22 mouse cellular contexts compared by ENCODE assay signal in genomic region chr5:27679151-27679550, GRCm38 (mm10).
DNase-seq lines count a peak whose midpoint lies in the region; ATAC-seq and TF ChIP-seq lines count a peak whose summit lies in the region.
"Had no signal": no experiment of that assay in that cellular context is flagged by ENCODE, and none has a peak within 500 bp of the region (broad histone marks: within the 10 kb centered on the region; RNA-seq: fewer than 3 reads in every experiment).

No protein-coding gene starts in this region.

- H3K36me3 ChIP-seq in liver, embryonic 11.5 days (ENCODE audit: control insufficient read depth, insufficient read depth, low read length): no peaks in the 10 kb centered on the region
- no peaks in the 10 kb centered on the region for H3K36me3 ChIP-seq in C2C12 (ENCODE audit: control insufficient read depth, insufficient read depth)
- no peaks in the 10 kb centered on the region; the same call in 1 of the 2 replicates for H3K36me3 ChIP-seq in midbrain, embryonic 15.5 days (replicated peaks)
- no peaks in the 10 kb centered on the region for H3K36me3 ChIP-seq in stomach, postnatal 0 days (ENCODE audit: control insufficient read depth, insufficient read depth, low read length)
- H3K36me3 ChIP-seq: embryonic facial prominence, embryonic 10.5 days; G1E; heart, embryonic 13.5 days had no signal

- no peak overlapping the region for H3K27ac ChIP-seq in liver, embryonic 11.5 days (ENCODE audit: low read depth, low read length)
- H3K27ac ChIP-seq in midbrain, embryonic 15.5 days: no peak overlapping the region
- no peak overlapping the region for H3K27ac ChIP-seq in stomach, postnatal 0 days (replicated peaks)
- H3K27ac ChIP-seq: embryonic facial prominence, embryonic 10.5 days; forebrain, embryonic 13.5 days; heart, adult 2 months; heart, embryonic 13.5 days had no signal

- no peak overlapping the region for H3K4me3 ChIP-seq in liver, embryonic 11.5 days (ENCODE audit: low read depth, low read length)
- H3K4me3 ChIP-seq in C2C12 (ENCODE audit: insufficient read depth, poor library complexity, severe bottlenecking): no peak overlapping the region
- no peak overlapping the region for H3K4me3 ChIP-seq in midbrain, embryonic 15.5 days
- H3K4me3 ChIP-seq in stomach, postnatal 0 days (ENCODE audit: low read depth, low read length): no peak overlapping the region
- H3K4me3 ChIP-seq: embryonic facial prominence, embryonic 10.5 days; forebrain, embryonic 13.5 days; heart, adult 2 months; heart, embryonic 13.5 days had no signal

- H3K4me1 ChIP-seq in liver, embryonic 11.5 days (replicated peaks; ENCODE audit: control insufficient read depth, insufficient read depth, low read length): no peaks in the 10 kb centered on the region
- H3K4me1 ChIP-seq in midbrain, embryonic 15.5 days: no peaks in the 10 kb centered on the region
- H3K4me1 ChIP-seq in stomach, postnatal 0 days (replicated peaks; ENCODE audit: control insufficient read depth, insufficient read depth): no peaks in the 10 kb centered on the region
- H3K4me1 ChIP-seq: embryonic facial prominence, embryonic 10.5 days; forebrain, embryonic 13.5 days; heart, embryonic 13.5 days had no signal

- peak; percentile 31 for DNase-seq in liver
- no peak for DNase-seq in liver, embryonic 11.5 days (ENCODE audit: low spot score)
- peak; percentile 4 for DNase-seq in Muller cell, postnatal 12 days (ENCODE audit: inconsistent ontology term)
- no peak for DNase-seq in stomach, postnatal 0 days (ENCODE audit: low spot score)
- DNase-seq: adrenal gland, adult 8-10 months; cerebellum, adult 2 months; cerebellum, postnatal 10 days; forebrain, postnatal 0 days; gastrocnemius, postnatal 14 days; heart, adult 2 months; heart, postnatal 36 days had no signal

- H3K9ac ChIP-seq in liver, embryonic 11.5 days (ENCODE audit: low read depth, low read length): no peak overlapping the region
- H3K9ac ChIP-seq in midbrain, embryonic 15.5 days: no peak overlapping the region
- H3K9ac ChIP-seq in stomach, postnatal 0 days (ENCODE audit: low read length): no peak overlapping the region
- H3K9ac ChIP-seq: forebrain, embryonic 13.5 days; forebrain, postnatal 0 days; heart, embryonic 13.5 days had no signal

- no peak for TF ChIP-seq EP300 in stomach, postnatal 0 days (optimal IDR thresholded peaks at IDR 0.05)

- H3K27me3 ChIP-seq in liver, embryonic 11.5 days (replicated peaks; ENCODE audit: control insufficient read depth, insufficient read depth, low read length): no peaks in the 10 kb centered on the region
- no peaks in the 10 kb centered on the region for H3K27me3 ChIP-seq in C2C12 (ENCODE audit: control insufficient read depth, insufficient read depth, insufficient read length)
- H3K27me3 ChIP-seq in midbrain, embryonic 15.5 days (replicated peaks): no peaks in the 10 kb centered on the region
- no peaks in the 10 kb centered on the region for H3K27me3 ChIP-seq in stomach, postnatal 0 days (ENCODE audit: control insufficient read depth, insufficient read depth, low read length)
- H3K27me3 ChIP-seq: forebrain, embryonic 13.5 days; heart, embryonic 13.5 days; Patski had no signal

- WGBS in liver, embryonic 11.5 days: 87% methylated on average over 1 of the region's 1 CpGs
- WGBS in midbrain, embryonic 15.5 days: 86% methylated on average over 1 of the region's 1 CpGs
- 78% methylated on average over 1 of the region's 1 CpGs for WGBS in stomach, postnatal 0 days

- H3ac ChIP-seq in C2C12 (ENCODE audit: control insufficient read depth, insufficient read length, low read depth): no peak overlapping the region

- H3K79me2 ChIP-seq in C2C12 (ENCODE audit: control insufficient read depth, insufficient read depth): no peaks in the 10 kb centered on the region

- H3K9me3 ChIP-seq in liver, embryonic 11.5 days (ENCODE audit: control insufficient read depth, low read length): no peaks in the 10 kb centered on the region
- no peaks in the 10 kb centered on the region for H3K9me3 ChIP-seq in midbrain, embryonic 15.5 days
- H3K9me3 ChIP-seq in stomach, postnatal 0 days (ENCODE audit: control insufficient read depth, low read length): no peaks in the 10 kb centered on the region
- H3K9me3 ChIP-seq: embryonic facial prominence, embryonic 10.5 days; forebrain, embryonic 13.5 days; G1E; heart, embryonic 13.5 days had no signal

- no peak for ATAC-seq in liver, embryonic 11.5 days (replicated peaks; ENCODE audit: low FRiP score)
- ATAC-seq in midbrain, embryonic 15.5 days (replicated peaks): no peak
- ATAC-seq in stomach, postnatal 0 days (ENCODE audit: low FRiP score, low TSS enrichment): no peak
- ATAC-seq: activated CD4-positive, CD25-positive, alpha-beta regulatory T cell, adult 4 months; forebrain, embryonic 13.5 days; forebrain, postnatal 0 days; hindbrain, embryonic 16.5 days; inflammation-experienced regulatory T-cells, adult 6 months; intestine, postnatal 0 days; Patski had no signal

- no peak for TF ChIP-seq CTCF in C2C12 (IDR thresholded peaks at IDR 0.05; ENCODE audit: control insufficient read depth, insufficient read depth, insufficient read length)
- no peak for TF ChIP-seq CTCF in stomach, postnatal 0 days (IDR thresholded peaks at IDR 0.05; ENCODE audit: low read depth)

- H3K4me2 ChIP-seq in liver, embryonic 11.5 days: no peak overlapping the region
- H3K4me2 ChIP-seq in midbrain, embryonic 15.5 days: no peak overlapping the region
- H3K4me2 ChIP-seq in stomach, postnatal 0 days (replicated peaks; ENCODE audit: low read depth): no peak overlapping the region
- H3K4me2 ChIP-seq: forebrain, embryonic 13.5 days; heart, embryonic 13.5 days had no signal

- H3K79me3 ChIP-seq in C2C12 (ENCODE audit: low read depth): no peaks in the 10 kb centered on the region

TF ChIP-seq in C2C12, 6 proteins besides CTCF, POLR2A, EP300 and RAD21:
- TF ChIP-seq FOSL1 (IDR thresholded peaks at IDR 0.05; ENCODE audit: insufficient read depth, low read length, poor library complexity, severe bottlenecking) (peak; percentile 93), MYOG (IDR thresholded peaks at IDR 0.05; ENCODE audit: control insufficient read depth, extremely low read depth, insufficient read length) (no peak), MYOD1 (IDR thresholded peaks at IDR 0.05; ENCODE audit: control insufficient read depth, insufficient read length, low read depth) (peak; percentile 66)

Comparison
In these comparisons a context has a peak if more than half of its experiments do, and no peak if none do; other contexts are left out.
1. DNase-seq: peak in liver (single experiment) and Muller cell, postnatal 12 days (single experiment); none in liver, embryonic 11.5 days (single experiment) and stomach, postnatal 0 days (single experiment).